Mouse (Mus musculus): ENCODE results near the gene Dicer1. TPM values are rescaled to one million over a fixed set of nuclear protein-coding genes. Genes with fewer than 3 reads are reported as not detected.

The Dicer1 gene
- polyA plus RNA-seq, 1 experiment = 11.2 TPM

DNA sequence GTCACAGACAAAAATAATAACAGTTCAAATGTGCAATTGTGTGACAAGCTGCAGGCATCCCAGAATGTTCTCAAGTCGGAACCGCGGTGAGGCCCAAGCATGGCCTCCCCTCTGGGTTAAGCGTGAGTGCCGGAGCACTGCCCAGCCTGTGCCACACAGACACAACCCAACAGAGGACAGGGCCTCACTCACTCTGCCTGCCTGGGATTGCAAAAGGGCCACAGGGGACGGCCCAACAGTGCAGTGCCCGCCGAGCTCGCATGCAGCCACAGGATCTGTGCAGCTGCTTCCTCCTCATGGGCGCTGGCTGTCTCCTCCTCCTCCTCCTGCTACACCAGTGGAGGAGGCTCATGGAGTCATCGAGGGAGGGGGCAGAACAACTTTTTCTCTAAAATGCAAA lies 62.9 kb downstream of the Dicer1 start:
- TF ChIP-seq POLR2A (IDR thresholded peaks at IDR 0.05; ENCODE audit: borderline replicate concordance, extremely low read depth, low read depth, low read length) (no peak), CTCF (IDR thresholded peaks at IDR 0.05; ENCODE audit: insufficient read depth, low read length) (no peak)
- WGBS = 72% methylated on average over 11 of the region's 11 CpGs
- no peak for DNase-seq
- no peak overlapping the region for H3K4me3 ChIP-seq (replicated peaks; ENCODE audit: extremely low read depth, low read depth, low read length)
- peaks cover 4% of the 10 kb centered on the region; the same call in 1 of the 2 replicates for H3K4me1 ChIP-seq (ENCODE audit: control insufficient read depth, insufficient read depth, low read length)

DNA sequence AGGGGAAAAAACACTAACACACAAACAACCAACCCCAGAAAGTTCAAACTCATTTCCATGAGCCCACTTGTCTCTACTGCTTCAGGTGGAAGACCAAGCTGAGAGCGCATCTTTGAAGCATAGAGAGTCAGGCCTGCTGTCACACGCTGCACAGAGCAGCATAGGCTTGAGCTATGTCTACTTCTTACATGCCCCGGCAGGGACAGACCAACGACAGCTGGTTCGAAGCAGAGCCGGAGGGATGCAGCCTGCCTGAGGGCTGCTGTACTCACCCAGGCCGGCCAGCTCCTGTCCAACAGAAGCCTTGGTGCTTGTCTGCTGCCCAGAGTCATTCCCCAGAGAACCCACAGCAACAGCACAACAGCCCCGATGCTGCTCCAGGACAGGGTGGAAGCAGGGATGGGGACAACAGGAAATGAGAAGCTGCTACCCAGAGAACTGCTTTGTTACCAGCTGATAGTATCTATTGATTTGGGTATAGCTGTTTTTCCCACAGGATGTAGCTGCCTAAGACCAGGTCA lies 67.3 kb downstream of the Dicer1 start:
- TF ChIP-seq POLR2A (IDR thresholded peaks at IDR 0.05; ENCODE audit: borderline replicate concordance, extremely low read depth, low read depth, low read length) = no peak
- TF ChIP-seq CTCF (IDR thresholded peaks at IDR 0.05; ENCODE audit: insufficient read depth, low read length) = no peak
- peaks cover 4% of the 10 kb centered on the region; the same call in 1 of the 2 replicates for H3K4me1 ChIP-seq (ENCODE audit: control insufficient read depth, insufficient read depth, low read length)
- WGBS = 77% methylated on average over 8 of the region's 8 CpGs
- no peak overlapping the region for H3K4me3 ChIP-seq (replicated peaks; ENCODE audit: extremely low read depth, low read depth, low read length)
- DNase-seq = no peak

DNA sequence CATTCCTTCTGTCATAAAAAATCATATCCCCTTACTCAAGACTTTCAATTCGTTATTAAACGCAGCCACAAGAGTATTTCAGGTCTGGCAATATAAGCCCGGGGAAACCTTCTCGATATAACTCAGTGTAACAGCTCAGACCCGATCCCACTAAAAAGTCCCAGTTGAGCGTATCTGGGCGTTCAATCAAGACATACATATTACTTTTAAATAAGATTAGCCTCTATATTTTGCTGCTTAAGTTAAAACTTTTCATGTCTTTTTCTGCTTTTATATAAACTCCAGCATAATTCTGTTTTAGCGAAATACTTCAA lies 72.0 kb downstream of the Dicer1 start:
- Histone ChIP-seq H3K4me1 (ENCODE audit: control insufficient read depth, insufficient read depth, low read length) (no peaks in the 10 kb centered on the region), H3K4me3 (replicated peaks; ENCODE audit: extremely low read depth, low read depth, low read length) (no peak overlapping the region)
- 81% methylated on average over 8 of the region's 8 CpGs for WGBS
- DNase-seq = no peak
- TF ChIP-seq CTCF (IDR thresholded peaks at IDR 0.05; ENCODE audit: insufficient read depth, low read length) (no peak), POLR2A (IDR thresholded peaks at IDR 0.05; ENCODE audit: borderline replicate concordance, extremely low read depth, low read depth, low read length) (no peak)

DNA sequence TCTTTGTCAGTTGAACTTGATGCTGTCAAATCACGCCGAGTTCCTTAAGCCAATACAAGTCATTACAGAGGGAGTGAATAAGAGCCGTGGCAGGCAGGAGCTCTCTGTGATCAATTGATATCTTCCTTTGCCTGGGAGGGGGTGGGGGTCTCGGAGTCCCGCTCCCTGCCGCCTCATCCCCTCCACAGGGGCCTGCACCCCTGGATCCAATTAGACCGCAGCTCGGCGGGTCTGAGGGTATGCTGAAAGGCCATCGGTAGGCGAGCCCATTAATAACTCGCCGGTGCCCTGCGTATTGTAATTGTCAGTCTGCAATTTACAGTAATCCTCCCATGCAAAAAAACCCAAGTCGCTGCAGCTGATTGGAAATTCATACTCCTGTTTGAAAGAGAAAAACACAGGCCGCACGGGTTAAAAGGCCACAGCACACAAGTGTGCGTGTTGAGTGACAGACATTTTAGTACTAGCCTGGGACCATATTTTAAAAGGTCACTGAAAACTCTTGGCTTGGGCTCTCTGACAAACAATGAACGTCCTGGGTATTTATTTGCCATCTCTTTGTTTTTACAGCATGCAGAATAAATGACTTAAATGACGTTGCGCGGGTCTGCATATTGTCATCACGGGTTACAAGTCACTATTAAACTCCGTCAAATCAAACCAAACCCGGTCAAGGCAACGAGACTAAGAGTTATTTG lies 72.5 kb downstream of the Dicer1 start:
- 71% methylated on average over 26 of the region's 26 CpGs for WGBS
- no peak for DNase-seq
- Histone ChIP-seq H3K4me1 (ENCODE audit: control insufficient read depth, insufficient read depth, low read length) (no peaks in the 10 kb centered on the region), H3K4me3 (replicated peaks; ENCODE audit: extremely low read depth, low read depth, low read length) (no peak overlapping the region)
- TF ChIP-seq CTCF (IDR thresholded peaks at IDR 0.05; ENCODE audit: insufficient read depth, low read length) (no peak), POLR2A (IDR thresholded peaks at IDR 0.05; ENCODE audit: borderline replicate concordance, extremely low read depth, low read depth, low read length) (no peak)

DNA sequence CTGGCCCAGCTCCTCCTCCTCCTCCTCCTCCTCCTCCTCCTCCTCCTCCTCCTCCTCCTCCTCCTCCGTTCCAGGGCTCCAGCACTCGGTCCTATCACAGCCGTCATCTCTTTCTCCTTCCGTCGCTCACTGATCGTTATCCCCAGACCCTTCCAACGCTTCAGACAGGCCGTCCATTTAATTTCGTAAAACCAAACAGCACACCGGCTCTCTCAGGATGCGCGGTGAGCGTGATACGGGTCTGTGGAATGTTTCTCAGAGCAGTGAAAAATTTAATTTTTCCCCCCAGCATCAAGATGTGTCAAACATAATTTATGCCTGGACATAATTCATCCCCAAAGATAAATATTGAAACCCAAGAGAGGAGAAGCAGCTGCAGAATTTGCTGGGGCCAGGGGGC lies 73.3 kb downstream of the Dicer1 start:
- 47% methylated on average over 13 of the region's 14 CpGs for WGBS
- Histone ChIP-seq H3K4me1 (ENCODE audit: control insufficient read depth, insufficient read depth, low read length) (no peaks in the 10 kb centered on the region), H3K4me3 (replicated peaks; ENCODE audit: extremely low read depth, low read depth, low read length) (no peak overlapping the region)
- no peak for DNase-seq
- TF ChIP-seq POLR2A (IDR thresholded peaks at IDR 0.05; ENCODE audit: borderline replicate concordance, extremely low read depth, low read depth, low read length) = no peak
- no peak for TF ChIP-seq CTCF (IDR thresholded peaks at IDR 0.05; ENCODE audit: insufficient read depth, low read length)

DNA sequence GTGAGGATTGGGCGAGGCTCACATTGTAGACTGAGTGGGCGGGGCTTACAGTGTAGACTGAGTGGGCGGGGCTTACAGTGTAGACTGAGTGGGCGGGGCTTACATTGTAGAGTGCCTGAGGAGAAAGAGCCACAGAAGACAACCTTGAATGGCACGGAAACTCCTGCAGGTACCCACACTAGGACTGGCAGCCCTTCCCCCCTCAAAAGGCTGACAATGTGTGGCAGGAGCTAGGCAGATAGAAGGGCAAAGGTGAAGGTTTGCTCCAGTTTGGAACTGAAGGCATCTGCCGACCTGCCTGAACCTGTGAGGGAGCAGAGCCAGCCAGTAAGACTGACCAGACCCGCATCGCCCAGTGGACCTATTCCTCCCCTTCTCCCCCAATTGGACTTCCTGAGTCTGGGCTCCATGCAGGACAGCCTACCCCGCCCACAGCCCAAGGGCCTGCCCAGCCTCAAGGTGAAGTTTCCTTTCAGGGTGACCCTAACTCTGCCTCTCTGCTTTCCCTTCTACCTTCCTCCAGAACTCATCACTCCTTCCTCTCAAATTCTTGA lies 74.3 kb downstream of the Dicer1 start:
- TF ChIP-seq POLR2A (IDR thresholded peaks at IDR 0.05; ENCODE audit: borderline replicate concordance, extremely low read depth, low read depth, low read length) (no peak), CTCF (IDR thresholded peaks at IDR 0.05; ENCODE audit: insufficient read depth, low read length) (no peak)
- DNase-seq = no peak
- H3K4me3 ChIP-seq (replicated peaks; ENCODE audit: extremely low read depth, low read depth, low read length) = no peak overlapping the region
- WGBS = 92% methylated on average over 9 of the region's 9 CpGs
- no peaks in the 10 kb centered on the region for H3K4me1 ChIP-seq (ENCODE audit: control insufficient read depth, insufficient read depth, low read length)

DNA sequence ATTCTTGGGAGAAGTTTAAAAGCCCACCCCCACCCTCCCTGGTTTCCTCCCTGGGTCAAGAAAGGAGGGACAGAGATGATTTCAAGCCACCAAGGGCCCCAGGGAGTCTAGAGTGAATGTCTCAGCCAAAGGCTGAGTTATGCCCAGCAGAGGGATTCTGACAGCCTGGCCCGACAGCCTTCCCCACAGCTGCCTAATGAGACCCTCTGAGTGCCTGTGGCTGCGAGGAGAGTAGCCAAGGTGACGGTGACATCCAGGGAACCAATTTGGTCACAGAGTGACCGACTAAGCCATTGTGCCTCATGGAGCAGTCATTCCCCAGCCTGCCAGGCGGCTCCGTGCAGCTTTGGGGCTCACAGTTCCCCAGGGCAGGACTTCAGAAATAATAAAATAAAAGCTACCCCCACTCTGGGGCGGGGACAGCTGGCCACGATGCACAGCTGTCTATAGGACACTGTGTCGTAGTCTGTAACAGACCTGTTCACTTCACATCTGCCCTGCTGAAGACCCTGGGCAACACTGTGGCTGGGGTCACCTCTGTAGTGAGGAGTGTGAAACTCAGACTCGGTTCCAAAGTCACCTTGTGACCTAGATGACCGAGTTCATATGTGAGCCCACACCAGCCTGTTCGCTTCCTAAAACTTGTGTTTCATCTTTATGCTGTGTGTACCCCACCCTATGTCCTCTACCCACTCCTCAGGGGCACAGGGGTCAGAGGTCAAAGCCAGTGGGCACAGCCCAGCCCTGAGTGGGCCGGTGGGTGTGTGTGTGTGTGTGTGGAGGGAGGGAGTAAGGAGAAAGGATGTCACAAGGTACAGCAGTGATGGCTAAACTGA lies 75.0 kb downstream of the Dicer1 start:
- Histone ChIP-seq H3K4me3 (replicated peaks; ENCODE audit: extremely low read depth, low read depth, low read length) (no peak overlapping the region), H3K4me1 (ENCODE audit: control insufficient read depth, insufficient read depth, low read length) (no peaks in the 10 kb centered on the region)
- DNase-seq = no peak
- 80% methylated on average over 13 of the region's 13 CpGs for WGBS
- TF ChIP-seq POLR2A (IDR thresholded peaks at IDR 0.05; ENCODE audit: borderline replicate concordance, extremely low read depth, low read depth, low read length) (no peak), CTCF (IDR thresholded peaks at IDR 0.05; ENCODE audit: insufficient read depth, low read length) (no peak)

DNA sequence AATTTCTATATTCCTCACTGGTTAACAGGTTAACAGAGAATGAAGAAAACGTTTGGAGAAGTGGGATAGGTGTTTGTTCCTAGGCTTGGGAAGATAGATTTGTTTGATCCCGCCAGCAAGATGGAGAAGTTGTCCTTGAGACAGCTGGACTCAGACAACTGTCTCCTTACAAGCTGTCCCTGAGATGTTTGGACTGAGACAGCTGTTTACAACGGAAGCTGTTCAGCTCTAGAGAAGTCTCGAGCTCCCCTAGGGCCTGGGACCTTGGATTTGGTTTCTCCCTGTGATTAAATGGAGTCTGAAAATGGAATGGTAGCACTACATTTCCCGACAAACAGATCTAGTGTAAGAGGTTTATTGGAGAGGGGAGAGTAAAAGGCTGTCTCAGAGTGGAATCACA lies 78.8 kb downstream of the Dicer1 start:
- DNase-seq = no peak
- no peak for TF ChIP-seq POLR2A (IDR thresholded peaks at IDR 0.05; ENCODE audit: borderline replicate concordance, extremely low read depth, low read depth, low read length)
- TF ChIP-seq CTCF (IDR thresholded peaks at IDR 0.05; ENCODE audit: insufficient read depth, low read length) = no peak
- no peak overlapping the region for H3K4me3 ChIP-seq (replicated peaks; ENCODE audit: extremely low read depth, low read depth, low read length)
- 31% methylated on average over 5 of the region's 5 CpGs for WGBS
- no peaks in the 10 kb centered on the region for H3K4me1 ChIP-seq (ENCODE audit: control insufficient read depth, insufficient read depth, low read length)

DNA sequence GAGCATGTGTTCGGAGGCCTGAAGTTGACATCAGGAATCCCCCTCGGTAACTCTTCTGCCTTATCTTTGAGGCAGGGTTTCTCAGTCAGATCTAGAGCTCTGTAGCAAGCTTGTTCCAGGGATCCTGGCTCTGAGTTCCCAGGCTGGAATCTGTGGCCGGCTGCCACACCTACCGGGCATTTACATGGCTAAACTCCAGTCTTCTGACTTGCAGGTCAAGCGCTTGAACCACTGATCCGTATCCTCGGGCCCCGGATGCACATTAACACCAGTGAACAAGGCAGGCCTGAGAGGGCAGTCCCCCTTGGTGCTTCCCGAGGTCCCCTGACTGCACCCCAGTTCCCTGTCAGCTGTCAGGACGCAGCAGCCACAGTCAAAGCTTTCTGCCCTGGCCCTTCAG lies 79.3 kb downstream of the Dicer1 start:
- no peak for DNase-seq
- Histone ChIP-seq H3K4me1 (ENCODE audit: control insufficient read depth, insufficient read depth, low read length) (no peaks in the 10 kb centered on the region), H3K4me3 (replicated peaks; ENCODE audit: extremely low read depth, low read depth, low read length) (no peak overlapping the region)
- TF ChIP-seq POLR2A (IDR thresholded peaks at IDR 0.05; ENCODE audit: borderline replicate concordance, extremely low read depth, low read depth, low read length) = no peak
- no peak for TF ChIP-seq CTCF (IDR thresholded peaks at IDR 0.05; ENCODE audit: insufficient read depth, low read length)
- 45% methylated on average over 10 of the region's 10 CpGs for whole genome bisulfite sequencing
